Mouse (Mus musculus): ENCODE data around the gene Sik3.

GRCm38 (mm10) chr9:46073443-46073842, 60.8 kb downstream of the Sik3 start:
- TF ChIP-seq CTCF (IDR thresholded peaks at IDR 0.05), result no peak
- no peak for TF ChIP-seq EP300 (IDR thresholded peaks at IDR 0.05)

Data from lung, postnatal 0 days (tissue).